Comparison of ENCODE assay signal across 8 mouse cellular contexts in genomic region chr12:3390577-3391262, GRCm38 (mm10). TPM values are rescaled to one million over a fixed set of nuclear protein-coding genes. Genes with fewer than 3 reads are reported as not detected.
DNase-seq lines count a peak whose midpoint lies in the region; ATAC-seq and TF ChIP-seq lines count a peak whose summit lies in the region.

No protein-coding gene starts in this region.

- H3K4me3 ChIP-seq in left cerebral cortex, adult 2 months: no peak overlapping the region

- ATAC-seq in activated CD4-positive, CD25-positive, alpha-beta regulatory T cell, adult 4 months: peak; percentile 78
- peak; percentile 93 for ATAC-seq in megakaryocyte progenitor cell, adult 5-6 weeks (replicated peaks; ENCODE audit: poor library complexity)

- peak; percentile 98 for TF ChIP-seq CTCF in left cerebral cortex, adult 2 months (IDR thresholded peaks at IDR 0.05)

- H3K27ac ChIP-seq in left cerebral cortex, adult 2 months: no peak overlapping the region

- peak; percentile 75 to 77 for DNase-seq in cerebellum, postnatal 4 days (ENCODE audit: low spot score in 2 of 2)
- peak; percentile 87 for DNase-seq in gastrocnemius, adult 18-20 months (ENCODE audit: low spot score)
- DNase-seq in induced T-regulatory cell, adult 2 months (ENCODE audit: low read depth): peak; percentile 82
- peak; percentile 82 to 86 for DNase-seq in left cerebral cortex, adult 2 months (ENCODE audit: extremely low spot score in 1 of 2, low spot score in 2 of 2)
- DNase-seq in right cerebral cortex, postnatal 10 days (ENCODE audit: low spot score in 2 of 2): peak; percentile 86 to 89
- DNase-seq in urinary bladder, postnatal 10 days (ENCODE audit: low spot score): peak; percentile 49

- intact Hi-C loops in left cerebral cortex, adult 2 months (cut with DNase I): loop anchor here (2.0 kb wide), 2 partner anchors 24 to 154 kb away; no protein-coding TSS in a partner anchor

RNA-seq across cellular contexts. Expression of gene Kif3c, which starts 25.8 kb away (rescaled TPM):
- 1 to 10 TPM; 1.8 to 3.7 TPM for polyA plus RNA-seq in activated CD4-positive, CD25-positive, alpha-beta regulatory T cell, adult 4 months (2017; shearing (Covaris generic))
- total RNA-seq in gastrocnemius, adult 18-20 months (2021): 10 to 100 TPM; 24.0 to 30.5 TPM
- total RNA-seq in left cerebral cortex, adult 2 months (2021): 100 to 1,000 TPM; 188 TPM
- 2.0 and 2.2 TPM in 2 replicates for total RNA-seq in megakaryocyte progenitor cell, adult 5-6 weeks (2015)
- 1.4 and 1.6 TPM in 2 replicates for total RNA-seq in megakaryocyte progenitor cell, adult 5-6 weeks (2017)

RNA-seq across cellular contexts. Expression of gene Asxl2, which starts 35.9 kb away (rescaled TPM):
- 10 to 100 TPM; 41.4 to 45.4 TPM for polyA plus RNA-seq in activated CD4-positive, CD25-positive, alpha-beta regulatory T cell, adult 4 months (2017; shearing (Covaris generic))
- total RNA-seq in gastrocnemius, adult 18-20 months (2021): 10 to 100 TPM; 15.2 to 17.1 TPM
- total RNA-seq in left cerebral cortex, adult 2 months (2021): 10 to 100 TPM; 31.3 to 33.3 TPM
- 38.7 and 50.0 TPM in 2 replicates for total RNA-seq in megakaryocyte progenitor cell, adult 5-6 weeks (2015)
- 31.4 and 34.8 TPM in 2 replicates for total RNA-seq in megakaryocyte progenitor cell, adult 5-6 weeks (2017)

Comparison
In these comparisons a context has a peak if more than half of its experiments do, and no peak if none do; other contexts are left out.
1. RNA of gene Kif3c, which starts 25.8 kb away (total RNA-seq): 188 TPM in left cerebral cortex, adult 2 months and 24.0 to 30.5 TPM in gastrocnemius, adult 18-20 months; 1.4 to 2.2 TPM in megakaryocyte progenitor cell, adult 5-6 weeks; every median in the first group is over 4 times any median in the second.
2. Peak in every context shown above with its lines, with median percentiles within 50 percentile points of each other: DNase-seq.